Comparison of ENCODE assay signal across 11 mouse cellular contexts in genomic region chr5:135524660-135525560, GRCm38 (mm10). TPM values are rescaled to one million over a fixed set of nuclear protein-coding genes. Genes with fewer than 3 reads are reported as not detected.
A peak's percentile ranks its signal among the peaks of the same experiment; 100 is the strongest.
DNase-seq lines count a peak whose midpoint lies in the region; ATAC-seq and TF ChIP-seq lines count a peak whose summit lies in the region.
"Had no signal": no experiment of that assay in that cellular context is flagged by ENCODE, and none has a peak within 500 bp of the region (broad histone marks: within the 10 kb centered on the region; RNA-seq: fewer than 3 reads in every experiment).

No protein-coding gene starts in this region.

- TF ChIP-seq POLR2A in limb, embryonic 14.5 days (IDR thresholded peaks at IDR 0.05; ENCODE audit: borderline replicate concordance, extremely low read depth, insufficient read depth, insufficient read length): no peak

- H3K9me3 ChIP-seq in hindbrain, embryonic 16.5 days (ENCODE audit: control insufficient read depth, low read length): no peaks in the 10 kb centered on the region
- no peaks in the 10 kb centered on the region for H3K9me3 ChIP-seq in hindbrain, embryonic 11.5 days (ENCODE audit: control insufficient read depth, low read length)
- no peaks in the 10 kb centered on the region for H3K9me3 ChIP-seq in embryonic facial prominence, embryonic 15.5 days (replicated peaks)
- H3K9me3 ChIP-seq in heart, embryonic 11.5 days (replicated peaks; ENCODE audit: control insufficient read depth, low read length): no peaks in the 10 kb centered on the region
- H3K9me3 ChIP-seq in limb, embryonic 14.5 days (ENCODE audit: control insufficient read depth, low read length): no peaks in the 10 kb centered on the region

- no peak overlapping the region for H3K9ac ChIP-seq in hindbrain, embryonic 16.5 days (ENCODE audit: low read depth, low read length)
- no peak overlapping the region for H3K9ac ChIP-seq in hindbrain, embryonic 11.5 days (ENCODE audit: low read depth, low read length)
- no peak overlapping the region for H3K9ac ChIP-seq in embryonic facial prominence, embryonic 15.5 days
- H3K9ac ChIP-seq in heart, embryonic 11.5 days (ENCODE audit: low read depth, low read length): 0 out of 2 replicates have a peak overlapping the region, but pooled peaks have one; percentile 39
- no peak overlapping the region for H3K9ac ChIP-seq in limb, embryonic 14.5 days (ENCODE audit: low read depth, low read length, severe bottlenecking)

- 71% methylated on average over 11 of the region's 11 CpGs for WGBS in hindbrain, embryonic 16.5 days
- WGBS in hindbrain, embryonic 11.5 days: 79% methylated on average over 11 of the region's 11 CpGs
- WGBS in embryonic facial prominence, embryonic 15.5 days: 58% methylated on average over 11 of the region's 11 CpGs
- WGBS in heart, embryonic 11.5 days (ENCODE audit: insufficient replicate concordance): 32% methylated on average over 11 of the region's 11 CpGs
- WGBS in limb, embryonic 14.5 days: 43% methylated on average over 11 of the region's 11 CpGs

- no peak overlapping the region for H3K4me2 ChIP-seq in hindbrain, embryonic 16.5 days (ENCODE audit: low read length)
- H3K4me2 ChIP-seq in hindbrain, embryonic 11.5 days (replicated peaks; ENCODE audit: low read depth, low read length): no peak overlapping the region
- no peak overlapping the region for H3K4me2 ChIP-seq in embryonic facial prominence, embryonic 15.5 days (replicated peaks)
- H3K4me2 ChIP-seq in heart, embryonic 11.5 days: peak overlapping the region; percentile 42; the same call in 1 of the 2 replicates
- peak overlapping the region; percentile 13; the same call in 1 of the 2 replicates for H3K4me2 ChIP-seq in limb, embryonic 14.5 days (replicated peaks; ENCODE audit: low read depth, low read length, severe bottlenecking)

- ATAC-seq in hindbrain, embryonic 16.5 days: no peak
- ATAC-seq in hindbrain, embryonic 11.5 days (ENCODE audit: low FRiP score): no peak
- no peak for ATAC-seq in embryonic facial prominence, embryonic 15.5 days (ENCODE audit: insufficient number of reproducible peaks, low FRiP score, low TSS enrichment, low read depth)
- ATAC-seq in heart, embryonic 11.5 days (replicated peaks; ENCODE audit: insufficient number of reproducible peaks, low FRiP score, low TSS enrichment): no peak
- peak; percentile 39 for ATAC-seq in limb, embryonic 14.5 days (ENCODE audit: low FRiP score, low read depth)
- no peak for ATAC-seq in erythroid progenitor cell, adult 5-6 weeks (replicated peaks; ENCODE audit: low FRiP score, poor library complexity, severe bottlenecking)
- ATAC-seq: forebrain, embryonic 14.5 days had no signal

- H3K27me3 ChIP-seq in hindbrain, embryonic 16.5 days (replicated peaks; ENCODE audit: control insufficient read depth, insufficient read depth, low read length): no peaks in the 10 kb centered on the region
- H3K27me3 ChIP-seq in hindbrain, embryonic 11.5 days (ENCODE audit: control insufficient read depth, insufficient read depth, low read length): no peaks in the 10 kb centered on the region
- H3K27me3 ChIP-seq in embryonic facial prominence, embryonic 15.5 days: no peaks in the 10 kb centered on the region
- no peaks in the 10 kb centered on the region for H3K27me3 ChIP-seq in heart, embryonic 11.5 days (ENCODE audit: control insufficient read depth, insufficient read depth, low read length)
- H3K27me3 ChIP-seq in limb, embryonic 14.5 days (ENCODE audit: control insufficient read depth, insufficient read depth, low read length): no peaks in the 10 kb centered on the region

- no peak for DNase-seq in hindbrain, embryonic 11.5 days (ENCODE audit: low spot score)
- no peak for DNase-seq in limb, embryonic 14.5 days (ENCODE audit: low spot score)
- DNase-seq in ovary, adult 18-20 months (ENCODE audit: low spot score): no peak
- DNase-seq in yolk sac, embryonic 10.5 days (ENCODE audit: low spot score): no peak
- DNase-seq: thymus, postnatal 25 days had no signal

- no peaks in the 10 kb centered on the region for H3K36me3 ChIP-seq in hindbrain, embryonic 16.5 days (ENCODE audit: control insufficient read depth, insufficient read depth, low read length)
- no peaks in the 10 kb centered on the region for H3K36me3 ChIP-seq in hindbrain, embryonic 11.5 days (ENCODE audit: control insufficient read depth, insufficient read depth, low read length)
- no peaks in the 10 kb centered on the region; the same call in 1 of the 2 replicates for H3K36me3 ChIP-seq in embryonic facial prominence, embryonic 15.5 days
- H3K36me3 ChIP-seq in heart, embryonic 11.5 days (ENCODE audit: control insufficient read depth, insufficient read depth, low read length): no peaks in the 10 kb centered on the region
- H3K36me3 ChIP-seq in limb, embryonic 14.5 days (ENCODE audit: control insufficient read depth, insufficient read depth, low read length): 0 out of 2 replicates have a peak, but pooled peaks cover 2% of the 10 kb centered on the region

- H3K4me3 ChIP-seq in hindbrain, embryonic 16.5 days (ENCODE audit: low read length): no peak overlapping the region
- H3K4me3 ChIP-seq in hindbrain, embryonic 11.5 days (ENCODE audit: low read depth, low read length): no peak overlapping the region
- H3K4me3 ChIP-seq in embryonic facial prominence, embryonic 15.5 days (replicated peaks): no peak overlapping the region
- no peak overlapping the region for H3K4me3 ChIP-seq in heart, embryonic 11.5 days (ENCODE audit: low read depth, low read length)
- no peak overlapping the region for H3K4me3 ChIP-seq in limb, embryonic 14.5 days (replicated peaks; ENCODE audit: low read length)

- 0 out of 2 replicates have a peak overlapping the region, but pooled peaks have one; percentile 6 for H3K27ac ChIP-seq in hindbrain, embryonic 16.5 days (ENCODE audit: low read depth, low read length)
- no peak overlapping the region for H3K27ac ChIP-seq in hindbrain, embryonic 11.5 days (ENCODE audit: low read depth, low read length)
- H3K27ac ChIP-seq in embryonic facial prominence, embryonic 15.5 days (replicated peaks): peak overlapping the region; percentile 30
- peak overlapping the region; percentile 86 for H3K27ac ChIP-seq in heart, embryonic 11.5 days (ENCODE audit: low read depth, low read length)
- peak overlapping the region; percentile 58; the same call in 1 of the 2 replicates for H3K27ac ChIP-seq in limb, embryonic 14.5 days (replicated peaks; ENCODE audit: low read depth, low read length)

- H3K4me1 ChIP-seq in hindbrain, embryonic 16.5 days (ENCODE audit: control insufficient read depth, insufficient read depth, low read depth, low read length): no peaks in the 10 kb centered on the region
- no peaks in the 10 kb centered on the region for H3K4me1 ChIP-seq in hindbrain, embryonic 11.5 days (replicated peaks; ENCODE audit: control insufficient read depth, insufficient read depth, low read length)
- peaks cover 18% of the 10 kb centered on the region for H3K4me1 ChIP-seq in embryonic facial prominence, embryonic 15.5 days
- H3K4me1 ChIP-seq in heart, embryonic 11.5 days (ENCODE audit: control insufficient read depth, insufficient read depth, low read length): peaks cover 26% of the 10 kb centered on the region
- H3K4me1 ChIP-seq in limb, embryonic 14.5 days (ENCODE audit: control insufficient read depth, insufficient read depth, low read length): peaks cover 13% of the 10 kb centered on the region

RNA-seq across cellular contexts. Expression of gene Hip1, which starts 20.0 kb away (rescaled TPM):
- polyA plus RNA-seq in hindbrain, embryonic 16.5 days (2015; fragmentation: Nextera tagmentation; extraction: Ambion mirVana): 35.3 and 44.6 TPM in 2 replicates
- 37.6 and 50.0 TPM in 2 replicates for polyA plus RNA-seq in hindbrain, embryonic 11.5 days (2014; fragmentation: Nextera tagmentation; extraction: Ambion mirVana)
- polyA plus RNA-seq in embryonic facial prominence, embryonic 15.5 days (2015; fragmentation: Nextera tagmentation; extraction: Ambion mirVana): 32.0 and 35.6 TPM in 2 replicates
- polyA plus RNA-seq in heart, embryonic 11.5 days (2014; fragmentation: Nextera tagmentation; extraction: Ambion mirVana): 33.2 and 37.6 TPM in 2 replicates
- 45.9 and 56.9 TPM in 2 replicates for polyA plus RNA-seq in limb, embryonic 14.5 days (2012; rRNA removed)
- polyA plus RNA-seq in limb, embryonic 14.5 days (2014; fragmentation: Nextera tagmentation; extraction: Ambion mirVana): 47.0 and 49.1 TPM in 2 replicates
- 5.0 and 6.5 TPM in 2 replicates for total RNA-seq in erythroid progenitor cell, adult 5-6 weeks (2015; ENCODE audit: low replicate concordance)
- 1.1 and 3.0 TPM in 2 replicates for total RNA-seq in erythroid progenitor cell, adult 5-6 weeks (2017; ENCODE audit: low replicate concordance)

RNA-seq across cellular contexts. Expression of gene Ccl26, which starts 38.5 kb away (rescaled TPM):
- not detected in 2 replicates for polyA plus RNA-seq in hindbrain, embryonic 16.5 days (2015; fragmentation: Nextera tagmentation; extraction: Ambion mirVana)
- polyA plus RNA-seq in hindbrain, embryonic 11.5 days (2014; fragmentation: Nextera tagmentation; extraction: Ambion mirVana): not detected in 2 replicates
- not detected in 2 replicates for polyA plus RNA-seq in embryonic facial prominence, embryonic 15.5 days (2015; fragmentation: Nextera tagmentation; extraction: Ambion mirVana)
- not detected in 2 replicates for polyA plus RNA-seq in heart, embryonic 11.5 days (2014; fragmentation: Nextera tagmentation; extraction: Ambion mirVana)
- polyA plus RNA-seq in limb, embryonic 14.5 days (2012; rRNA removed): not detected in 2 replicates
- not detected in 2 replicates for polyA plus RNA-seq in limb, embryonic 14.5 days (2014; fragmentation: Nextera tagmentation; extraction: Ambion mirVana)
- not detected in 2 replicates for total RNA-seq in erythroid progenitor cell, adult 5-6 weeks (2015; ENCODE audit: low replicate concordance)
- not detected in 2 replicates for total RNA-seq in erythroid progenitor cell, adult 5-6 weeks (2017; ENCODE audit: low replicate concordance)
- total RNA-seq: left cerebral cortex, adult 18-20 months had no signal
- polyA plus RNA-seq: forebrain, embryonic 14.5 days had no signal

RNA-seq across cellular contexts. Expression of gene Ccl24, which starts 47.9 kb away (rescaled TPM):
- 2.1 and 2.4 TPM in 2 replicates for polyA plus RNA-seq in hindbrain, embryonic 16.5 days (2015; fragmentation: Nextera tagmentation; extraction: Ambion mirVana)
- 2.0 and 2.7 TPM in 2 replicates for polyA plus RNA-seq in hindbrain, embryonic 11.5 days (2014; fragmentation: Nextera tagmentation; extraction: Ambion mirVana)
- 2.7 and 2.8 TPM in 2 replicates for polyA plus RNA-seq in embryonic facial prominence, embryonic 15.5 days (2015; fragmentation: Nextera tagmentation; extraction: Ambion mirVana)
- 0.93 TPM in 1 of 2 replicates, not detected in the other for polyA plus RNA-seq in heart, embryonic 11.5 days (2014; fragmentation: Nextera tagmentation; extraction: Ambion mirVana)
- polyA plus RNA-seq in limb, embryonic 14.5 days (2012; rRNA removed): 1.7 and 2.1 TPM in 2 replicates
- polyA plus RNA-seq in limb, embryonic 14.5 days (2014; fragmentation: Nextera tagmentation; extraction: Ambion mirVana): 1.8 and 2.3 TPM in 2 replicates
- total RNA-seq in erythroid progenitor cell, adult 5-6 weeks (2015; ENCODE audit: low replicate concordance): not detected in 2 replicates
- total RNA-seq in erythroid progenitor cell, adult 5-6 weeks (2017; ENCODE audit: low replicate concordance): not detected in 2 replicates

Comparison
In these comparisons a context has a peak if more than half of its experiments do, and no peak if none do; other contexts are left out.
1. H3K4me2 ChIP-seq: peak in heart, embryonic 11.5 days (single experiment) and limb, embryonic 14.5 days (single experiment); none in hindbrain, embryonic 16.5 days (single experiment), hindbrain, embryonic 11.5 days (single experiment) and embryonic facial prominence, embryonic 15.5 days (single experiment).